Mouse (Mus musculus) frontal cortex, postnatal 14 days (tissue): ENCODE results near the gene Myo15b.

Experiments used
- DNase-seq, 2 experiments: peaks; one replicate each; pipeline ENCODE4 v3.0.0; 2022; ENCODE audit warnings: low spot score in 2 of 2

Gene Myo15b

GRCm38 (mm10) chr11:115902831-115903230 lies 44.6 kb downstream of the Myo15b start:
- no peak for DNase-seq

- DNase-seq: no peak
These were observed 45.4 kb downstream of the Myo15b start for GRCm38 (mm10) chr11:115903384-115904230.

GRCm38 (mm10) chr11:115904231-115904955 lies 46.2 kb downstream of the Myo15b start:
- no peak for DNase-seq

- DNase-seq: no peak
These were observed 47.0 kb downstream of the Myo15b start for GRCm38 (mm10) chr11:115904956-115905790.

- DNase-seq: no peak
These were observed 47.9 kb downstream of the Myo15b start for GRCm38 (mm10) chr11:115906116-115906515.

GRCm38 (mm10) chr11:115906521-115906920 lies 48.3 kb downstream of the Myo15b start:
- no peak for DNase-seq

GRCm38 (mm10) chr11:115911134-115911561 lies 52.9 kb downstream of the Myo15b start:
- DNase-seq: no peak

GRCm38 (mm10) chr11:115911632-115912376 lies 53.6 kb downstream of the Myo15b start, which contains the start of gene Smim6:
Gene Smim6 (plus strand): TSS chr11:115912017.
- DNase-seq: no peak

GRCm38 (mm10) chr11:115916579-115916978 lies 58.4 kb downstream of the Myo15b start:
- DNase-seq: no peak

- no peak for DNase-seq
These were observed 60.4 kb downstream of the Myo15b start for GRCm38 (mm10) chr11:115918637-115919036.

GRCm38 (mm10) chr11:115919073-115919472 lies 60.9 kb downstream of the Myo15b start:
- no peak for DNase-seq

GRCm38 (mm10) chr11:115920110-115920818 lies 62.1 kb downstream of the Myo15b start:
- no peak for DNase-seq

- no peak for DNase-seq
These were observed 63.8 kb downstream of the Myo15b start for GRCm38 (mm10) chr11:115921986-115922385.

- no peak for DNase-seq
These were observed 70.8 kb downstream of the Myo15b start for GRCm38 (mm10) chr11:115929031-115929430.

GRCm38 (mm10) chr11:115929818-115930217 lies 71.6 kb downstream of the Myo15b start:
- DNase-seq: no peak

- DNase-seq: no peak
These were observed 73.0 kb downstream of the Myo15b start for GRCm38 (mm10) chr11:115931235-115931634.

- peak; percentile 96 to 97 for DNase-seq
These were observed 75.0 kb downstream of the Myo15b start, which contains the start of the genes Sap30bp and Recql5 for GRCm38 (mm10) chr11:115933108-115933746. Gene Sap30bp (plus strand): TSS chr11:115933282. Gene Recql5 (minus strand): TSS chr11:115933477.

- no peak for DNase-seq
These were observed 75.5 kb downstream of the Myo15b start for GRCm38 (mm10) chr11:115933747-115934110.

- peak; percentile 40 to 71 for DNase-seq
These were observed 81.6 kb downstream of the Myo15b start for GRCm38 (mm10) chr11:115939690-115940329.
